Mouse (Mus musculus): ENCODE results near the gene Pik3ap1.
A peak's percentile ranks its signal among the peaks of the same experiment; 100 is the strongest.
"Not testable (repeated sequence)": the region's sequence is repeated elsewhere in the genome, so short reads cannot be mapped to it uniquely, and the experiment has no call there.

Gene Pik3ap1

GRCm38 (mm10) chr19:41332986-41333385 is 51.9 kb downstream of the Pik3ap1 start:
- no peak for DNase-seq (ENCODE audit: extremely low read depth, low read depth, low spot score)

- DNase-seq (ENCODE audit: extremely low read depth, low read depth, low spot score): no peak
Observed at GRCm38 (mm10) chr19:41332228-41332627, 52.7 kb downstream of the Pik3ap1 start.

- DNase-seq (ENCODE audit: extremely low read depth, low read depth, low spot score): no peak
Observed at GRCm38 (mm10) chr19:41330401-41330800, 54.5 kb downstream of the Pik3ap1 start.

- DNase-seq (ENCODE audit: extremely low read depth, low read depth, low spot score): no peak
Observed at GRCm38 (mm10) chr19:41329961-41330360, 54.9 kb downstream of the Pik3ap1 start.

- DNase-seq (ENCODE audit: extremely low read depth, low read depth, low spot score): no peak
Observed at GRCm38 (mm10) chr19:41328743-41329142, 56.2 kb downstream of the Pik3ap1 start.

GRCm38 (mm10) chr19:41323813-41324212 is 61.1 kb downstream of the Pik3ap1 start:
- no peak for DNase-seq (ENCODE audit: extremely low read depth, low read depth, low spot score)

- DNase-seq (ENCODE audit: extremely low read depth, low read depth, low spot score): no peak
Observed at GRCm38 (mm10) chr19:41323125-41323524, 61.8 kb downstream of the Pik3ap1 start.

GRCm38 (mm10) chr19:41321149-41321548 is 63.8 kb downstream of the Pik3ap1 start:
- DNase-seq (ENCODE audit: extremely low read depth, low read depth, low spot score): no peak

- no peak for DNase-seq (ENCODE audit: extremely low read depth, low read depth, low spot score)
Observed at GRCm38 (mm10) chr19:41317315-41318095, 67.4 kb downstream of the Pik3ap1 start.

GRCm38 (mm10) chr19:41314696-41315095 is 70.2 kb downstream of the Pik3ap1 start:
- no peak for DNase-seq (ENCODE audit: extremely low read depth, low read depth, low spot score)

- no peak for DNase-seq (ENCODE audit: extremely low read depth, low read depth, low spot score)
Observed at GRCm38 (mm10) chr19:41313663-41314062, 71.2 kb downstream of the Pik3ap1 start.

GRCm38 (mm10) chr19:41312587-41312986 is 72.3 kb downstream of the Pik3ap1 start:
- DNase-seq (ENCODE audit: extremely low read depth, low read depth, low spot score): not testable (repeated sequence)

GRCm38 (mm10) chr19:41312027-41312426 is 72.9 kb downstream of the Pik3ap1 start:
- DNase-seq (ENCODE audit: extremely low read depth, low read depth, low spot score): no peak

- no peak for DNase-seq (ENCODE audit: extremely low read depth, low read depth, low spot score)
Observed at GRCm38 (mm10) chr19:41310971-41311703, 73.8 kb downstream of the Pik3ap1 start.

- no peak for DNase-seq (ENCODE audit: extremely low read depth, low read depth, low spot score)
Observed at GRCm38 (mm10) chr19:41303933-41304332, 81.0 kb downstream of the Pik3ap1 start.

GRCm38 (mm10) chr19:41303433-41303832 is 81.5 kb downstream of the Pik3ap1 start:
- DNase-seq (ENCODE audit: extremely low read depth, low read depth, low spot score): no peak

- peak; percentile 11 for DNase-seq (ENCODE audit: extremely low read depth, low read depth, low spot score)
Observed at GRCm38 (mm10) chr19:41301856-41302255, 83.0 kb downstream of the Pik3ap1 start.

GRCm38 (mm10) chr19:41299446-41299845 is 85.5 kb downstream of the Pik3ap1 start:
- DNase-seq (ENCODE audit: extremely low read depth, low read depth, low spot score): no peak

- no peak for DNase-seq (ENCODE audit: extremely low read depth, low read depth, low spot score)
Observed at GRCm38 (mm10) chr19:41290952-41291619, 93.8 kb downstream of the Pik3ap1 start.

- no peak for DNase-seq (ENCODE audit: extremely low read depth, low read depth, low spot score)
Observed at GRCm38 (mm10) chr19:41288568-41288967, 96.3 kb downstream of the Pik3ap1 start.

GRCm38 (mm10) chr19:41287224-41287623 is 97.7 kb downstream of the Pik3ap1 start:
- no peak for DNase-seq (ENCODE audit: extremely low read depth, low read depth, low spot score)

GRCm38 (mm10) chr19:41284515-41284914 is 100.4 kb downstream of the Pik3ap1 start:
- peak; percentile 26 for DNase-seq (ENCODE audit: extremely low read depth, low read depth, low spot score)
